Mouse (Mus musculus) small intestine, adult 2 months (tissue): ENCODE measurements around the gene Prmt7. TPM values are rescaled to one million over a fixed set of nuclear protein-coding genes. Genes with fewer than 3 reads are reported as not detected.

Experiments
- H3K27ac ChIP-seq: fragments of 200-500 bp; 2 replicates; pipeline ENCODE4 v1.5.1; 2012; ENCODE audit warnings: low read depth, low read length, control low read depth, inconsistent platforms; ENCODE audit not compliant: insufficient read depth
- H3K27me3 ChIP-seq: fragments of 200-500 bp; 2 replicates; pipeline ENCODE4 v1.6.1; 2012; ENCODE audit warnings: mild to moderate bottlenecking, moderate library complexity, low read length, inconsistent platforms; ENCODE audit not compliant: control insufficient read depth, insufficient read depth
- H3K36me3 ChIP-seq: fragments of 200-500 bp; 2 replicates; pipeline ENCODE4 v1.6.1; 2012; ENCODE audit warnings: mild to moderate bottlenecking, low read length, control low read depth, inconsistent platforms; ENCODE audit not compliant: control insufficient read depth, insufficient read depth
- H3K4me1 ChIP-seq: fragments of 200-500 bp; 2 replicates; pipeline ENCODE4 v1.6.1; 2012; ENCODE audit warnings: low read length, inconsistent platforms, mixed read lengths; ENCODE audit not compliant: control insufficient read depth, insufficient read depth, insufficient read length
- H3K4me3 ChIP-seq: fragments of 200-500 bp; 2 replicates; pipeline ENCODE4 v1.5.1; 2012; ENCODE audit warnings: low read depth, mild to moderate bottlenecking, control low read depth, inconsistent platforms, low read length, moderate library complexity
- CTCF ChIP-seq: fragments of 200-500 bp; IDR thresholded peaks from 2 replicates; pipeline ENCODE4 v1.5.1; 2012; ENCODE audit warnings: low read depth, mild to moderate bottlenecking, control low read depth, inconsistent platforms, low read length, moderate library complexity, mixed read lengths; ENCODE audit not compliant: insufficient replicate concordance, insufficient read length; ENCODE audit errors: extremely low read depth
- POLR2A ChIP-seq: fragments of 200-500 bp; IDR thresholded peaks from 2 replicates; pipeline ENCODE4 v1.6.1; 2012; ENCODE audit warnings: low read depth, mild to moderate bottlenecking, control low read depth, inconsistent platforms, low read length, moderate library complexity
- WGBS: fragments of 180-500 bp; shearing (Covaris S2); methylation state at CpG from one replicate; pipeline ENCODE4 v1.1.7; 2018; 5-methylcytosine and 5-hydroxymethylcytosine counted together
- polyA plus RNA-seq: library from polyadenylated mRNA; depleted of rRNA; stranded (reverse); fragments of >200 nt; gene quantifications from 2 replicates; pipeline ENCODE4 v1.2.3, GENCODE M21; 2012

The Prmt7 gene
- polyA plus RNA-seq, 1 experiment, result 11.9 TPM

- TF ChIP-seq CTCF (peak; percentile 55; the same call in 1 of the 2 replicates), POLR2A (no peak)
- Histone ChIP-seq H3K36me3 (peaks cover 88% of the 10 kb centered on the region), H3K4me3 (no peak overlapping the region), H3K4me1 (no peaks in the 10 kb centered on the region), H3K27ac (no peak overlapping the region), H3K27me3 (no peaks in the 10 kb centered on the region)
- 37% methylated on average over 1 of the region's 1 CpGs for WGBS
Measured at GRCm38 (mm10) chr8:106258169-106258568, 47.4 kb downstream of the Prmt7 start.

- no peaks in the 10 kb centered on the region for H3K27me3 ChIP-seq
- WGBS, result 87% methylated on average over 10 of the region's 10 CpGs
- H3K27ac ChIP-seq, result no peak overlapping the region
- H3K36me3 ChIP-seq, result peaks cover 89% of the 10 kb centered on the region
- TF ChIP-seq CTCF (no peak), POLR2A (no peak)
- no peaks in the 10 kb centered on the region for H3K4me1 ChIP-seq
- H3K4me3 ChIP-seq, result no peak overlapping the region
Measured at GRCm38 (mm10) chr8:106259579-106260255, 49.0 kb downstream of the Prmt7 start.

GRCm38 (mm10) chr8:106260894-106261293, 50.2 kb downstream of the Prmt7 start:
- Histone ChIP-seq H3K4me1 (no peaks in the 10 kb centered on the region), H3K27me3 (no peaks in the 10 kb centered on the region)
- 89% methylated on average over 4 of the region's 4 CpGs for WGBS

GRCm38 (mm10) chr8:106262343-106262742, 51.6 kb downstream of the Prmt7 start:
- WGBS, result 59% methylated on average over 5 of the region's 5 CpGs
- H3K36me3 ChIP-seq, result peaks cover 82% of the 10 kb centered on the region
- H3K27me3 ChIP-seq, result no peaks in the 10 kb centered on the region
- no peak overlapping the region for H3K27ac ChIP-seq
- no peak for TF ChIP-seq POLR2A
- no peak for TF ChIP-seq CTCF
- no peak overlapping the region for H3K4me3 ChIP-seq
- peaks cover under 1% of the 10 kb centered on the region; the same call in 1 of the 2 replicates for H3K4me1 ChIP-seq

More at GRCm38 (mm10) chr8:106260894-106261293, 50.2 kb downstream of the Prmt7 start:
- H3K36me3 ChIP-seq, result peaks cover 90% of the 10 kb centered on the region
- no peak overlapping the region for H3K27ac ChIP-seq
- TF ChIP-seq POLR2A, result no peak
- no peak for TF ChIP-seq CTCF
- H3K4me3 ChIP-seq, result no peak overlapping the region

- 87% methylated on average over 4 of the region's 4 CpGs for WGBS
- Histone ChIP-seq H3K27me3 (no peaks in the 10 kb centered on the region), H3K27ac (no peak overlapping the region), H3K4me1 (peaks cover 11% of the 10 kb centered on the region; the same call in 1 of the 2 replicates), H3K36me3 (peaks cover 70% of the 10 kb centered on the region), H3K4me3 (no peak overlapping the region)
- TF ChIP-seq CTCF (no peak), POLR2A (no peak)
Measured at GRCm38 (mm10) chr8:106263928-106264327, 53.2 kb downstream of the Prmt7 start.

GRCm38 (mm10) chr8:106265398-106265797, 54.7 kb downstream of the Prmt7 start:
- H3K27ac ChIP-seq, result no peak overlapping the region
- 90% methylated on average over 17 of the region's 17 CpGs for WGBS
- H3K4me1 ChIP-seq, result peaks cover 24% of the 10 kb centered on the region
- peaks cover 57% of the 10 kb centered on the region for H3K36me3 ChIP-seq
- H3K27me3 ChIP-seq, result no peaks in the 10 kb centered on the region
- TF ChIP-seq CTCF (no peak), POLR2A (no peak)
- no peak overlapping the region for H3K4me3 ChIP-seq

GRCm38 (mm10) chr8:106268710-106269346, 58.1 kb downstream of the Prmt7 start:
- TF ChIP-seq CTCF (no peak), POLR2A (no peak)
- Histone ChIP-seq H3K4me3 (no peak overlapping the region), H3K27me3 (no peaks in the 10 kb centered on the region), H3K4me1 (peaks cover 32% of the 10 kb centered on the region), H3K27ac (peak overlapping the region; percentile 89), H3K36me3 (peaks cover 30% of the 10 kb centered on the region)
- WGBS, result 20% methylated on average over 5 of the region's 5 CpGs
